Mouse (Mus musculus) midbrain, embryonic 10.5 days (tissue): ENCODE measurements at regions not wholly inside any gene's neighbourhood (a gene's known extent, or its start where the extent isn't known, plus 50 kb on each side); places are given as distances from the start of the nearest gene placed in this dataset.

Experiments
- DNase-seq: peaks from one replicate; pipeline ENCODE4 v3.0.0-alpha.2; 2017; ENCODE audit warnings: low spot score
- H3K27ac ChIP-seq: fragments of 300-500 bp; sonication (generic); replicated peaks from 2 replicates; pipeline ENCODE4 v1.5.1; 2016; ENCODE audit warnings: mild to moderate bottlenecking
- H3K27me3 ChIP-seq: fragments of 300-500 bp; sonication (generic); 2 replicates; pipeline ENCODE4 v1.6.1; 2016; ENCODE audit warnings: low read depth, mild to moderate bottlenecking; ENCODE audit not compliant: poor library complexity, severe bottlenecking
- H3K36me3 ChIP-seq: fragments of 300-500 bp; sonication (generic); 2 replicates; pipeline ENCODE4 v1.6.1; 2016; ENCODE audit warnings: mild to moderate bottlenecking, moderate library complexity
- H3K4me1 ChIP-seq: fragments of 300-500 bp; sonication (generic); 2 replicates; pipeline ENCODE4 v1.6.1; 2016
- H3K4me3 ChIP-seq: fragments of 300-500 bp; sonication (generic); 2 replicates; pipeline ENCODE4 v1.5.1; 2016; ENCODE audit warnings: mild to moderate bottlenecking, moderate library complexity
- H3K9me3 ChIP-seq: fragments of 300-500 bp; sonication (generic); replicated peaks from 2 replicates; pipeline ENCODE4 v1.6.1; 2016; ENCODE audit warnings: mild to moderate bottlenecking
- WGBS: fragments of 180-500 bp; shearing (Covaris S2); methylation state at CpG from one replicate; pipeline ENCODE4 v1.1.7; 2016; 5-methylcytosine and 5-hydroxymethylcytosine counted together

GRCm38 (mm10) chr12:26891190-26891589, 422.2 kb downstream of the Cmpk2 start:
- WGBS, result 73% methylated on average over 4 of the region's 4 CpGs
- no peak for DNase-seq
- H3K27ac ChIP-seq, result no peak overlapping the region

DNA sequence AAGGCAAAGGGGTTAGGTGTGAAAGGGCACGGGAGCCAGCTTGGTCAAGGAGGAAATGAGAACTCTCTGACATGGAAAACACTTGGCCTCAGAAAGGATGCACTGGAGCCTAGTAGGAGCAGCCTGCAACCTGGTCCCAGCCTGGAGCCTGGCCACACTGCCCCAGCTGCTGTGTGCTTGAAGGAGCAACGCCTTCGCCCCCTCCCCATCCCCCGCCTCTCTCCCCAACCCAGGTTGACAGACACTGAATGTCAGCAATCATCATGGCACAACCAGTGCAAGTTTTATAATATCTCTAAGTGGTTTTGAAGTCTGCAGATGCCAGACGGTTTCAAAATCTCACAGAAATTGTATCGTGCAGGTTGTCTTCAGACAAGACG, 417.6 kb downstream of the Cmpk2 start:
- Histone ChIP-seq H3K9me3 (no peaks in the 10 kb centered on the region), H3K4me1 (peaks cover 38% of the 10 kb centered on the region), H3K36me3 (no peaks in the 10 kb centered on the region), H3K27ac (peak overlapping the region; percentile 81), H3K4me3 (no peak overlapping the region), H3K27me3 (no peaks in the 10 kb centered on the region)
- WGBS, result 70% methylated on average over 7 of the region's 7 CpGs
- DNase-seq, result no peak

More at GRCm38 (mm10) chr12:26891190-26891589, 422.2 kb downstream of the Cmpk2 start:
- peaks cover 14% of the 10 kb centered on the region for H3K4me1 ChIP-seq
- H3K9me3 ChIP-seq, result no peaks in the 10 kb centered on the region
- H3K4me3 ChIP-seq, result no peak overlapping the region
- no peaks in the 10 kb centered on the region for H3K36me3 ChIP-seq
- H3K27me3 ChIP-seq, result no peaks in the 10 kb centered on the region

DNA sequence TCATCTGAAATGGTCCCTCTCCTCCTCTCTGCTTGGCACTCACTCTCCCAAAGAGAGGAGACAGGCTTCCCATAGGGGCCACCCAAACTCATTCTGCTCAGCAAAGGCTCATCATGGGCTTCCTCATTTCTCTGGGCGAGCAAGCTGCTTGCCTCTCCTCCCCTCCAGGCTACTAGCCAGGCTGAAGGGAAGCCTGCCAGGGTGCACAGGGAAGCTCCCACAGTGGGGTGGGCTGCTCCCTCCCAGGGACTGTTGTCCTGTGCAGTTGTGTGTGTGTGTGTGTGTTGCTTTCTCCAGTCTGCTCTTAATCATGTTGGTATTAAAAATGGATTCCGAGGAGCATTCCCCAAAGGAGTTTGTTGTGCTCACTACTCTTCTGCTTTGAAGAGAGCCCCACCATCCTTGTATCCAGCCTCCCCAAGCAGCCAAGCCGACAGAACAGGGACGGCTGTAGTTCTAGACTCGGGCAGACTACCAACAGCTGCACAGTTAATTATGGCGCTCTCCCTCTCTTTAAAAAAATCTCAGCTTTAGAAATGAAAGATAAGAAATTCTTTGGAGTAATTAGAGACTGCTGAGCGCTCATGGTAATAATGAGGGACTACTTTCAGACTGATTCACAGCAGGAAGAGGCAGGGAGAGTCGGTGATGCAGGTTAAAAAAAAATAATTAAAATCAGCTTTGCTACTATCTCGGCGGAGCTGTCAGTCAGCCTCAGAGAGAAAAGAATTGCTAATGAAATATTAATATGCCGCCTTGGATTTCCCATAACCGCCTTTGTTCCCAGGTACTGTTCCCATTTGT, 417.0 kb downstream of the Cmpk2 start:
- peak overlapping the region; percentile 81 for H3K27ac ChIP-seq
- H3K27me3 ChIP-seq, result no peaks in the 10 kb centered on the region
- no peak overlapping the region for H3K4me3 ChIP-seq
- no peaks in the 10 kb centered on the region for H3K9me3 ChIP-seq
- peaks cover 33% of the 10 kb centered on the region for H3K4me1 ChIP-seq
- no peaks in the 10 kb centered on the region for H3K36me3 ChIP-seq
- no peak for DNase-seq
- WGBS, result 46% methylated on average over 12 of the region's 12 CpGs

GRCm38 (mm10) chr12:26885083-26885482, 416.1 kb downstream of the Cmpk2 start:
- Histone ChIP-seq H3K9me3 (no peaks in the 10 kb centered on the region), H3K4me1 (peaks cover 32% of the 10 kb centered on the region), H3K27me3 (no peaks in the 10 kb centered on the region), H3K27ac (peak overlapping the region; percentile 81; the same call in 1 of the 2 replicates), H3K36me3 (no peaks in the 10 kb centered on the region), H3K4me3 (no peak overlapping the region)
- 87% methylated on average over 3 of the region's 3 CpGs for WGBS
- DNase-seq, result no peak

GRCm38 (mm10) chr12:26884156-26884555, 415.2 kb downstream of the Cmpk2 start:
- Histone ChIP-seq H3K36me3 (no peaks in the 10 kb centered on the region), H3K27ac (peak overlapping the region; percentile 61; the same call in 1 of the 2 replicates)
- WGBS, result 62% methylated on average over 5 of the region's 5 CpGs

DNA sequence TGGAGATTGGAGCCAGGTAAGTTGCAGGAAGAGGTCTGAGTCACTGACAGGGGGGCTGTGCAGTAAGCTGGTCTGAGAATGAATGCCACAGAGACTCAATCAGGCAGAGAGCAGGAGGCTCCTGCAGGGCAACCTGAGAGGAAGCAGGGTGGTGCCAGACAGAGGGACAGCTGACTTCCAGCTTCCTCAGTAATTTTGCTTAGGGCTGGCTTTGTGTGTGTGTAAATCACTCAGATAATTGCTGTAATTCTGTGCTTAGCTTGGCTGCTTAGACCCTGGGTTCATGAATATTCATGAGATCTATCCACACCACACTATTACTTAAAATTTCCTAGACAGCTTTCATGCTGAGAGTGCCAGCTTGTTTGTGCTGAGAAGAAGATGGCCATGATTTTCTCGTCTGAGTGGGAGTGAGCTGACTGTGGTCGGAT, 408.7 kb downstream of the Cmpk2 start:
- H3K27ac ChIP-seq, result 0 out of 2 replicates have a peak overlapping the region, but pooled peaks have one; percentile 47
- 67% methylated on average over 2 of the region's 2 CpGs for WGBS
- no peak for DNase-seq

More at GRCm38 (mm10) chr12:26884156-26884555, 415.2 kb downstream of the Cmpk2 start:
- H3K27me3 ChIP-seq, result no peaks in the 10 kb centered on the region
- no peaks in the 10 kb centered on the region for H3K9me3 ChIP-seq
- H3K4me3 ChIP-seq, result no peak overlapping the region
- no peak for DNase-seq
- H3K4me1 ChIP-seq, result peaks cover 32% of the 10 kb centered on the region

DNA sequence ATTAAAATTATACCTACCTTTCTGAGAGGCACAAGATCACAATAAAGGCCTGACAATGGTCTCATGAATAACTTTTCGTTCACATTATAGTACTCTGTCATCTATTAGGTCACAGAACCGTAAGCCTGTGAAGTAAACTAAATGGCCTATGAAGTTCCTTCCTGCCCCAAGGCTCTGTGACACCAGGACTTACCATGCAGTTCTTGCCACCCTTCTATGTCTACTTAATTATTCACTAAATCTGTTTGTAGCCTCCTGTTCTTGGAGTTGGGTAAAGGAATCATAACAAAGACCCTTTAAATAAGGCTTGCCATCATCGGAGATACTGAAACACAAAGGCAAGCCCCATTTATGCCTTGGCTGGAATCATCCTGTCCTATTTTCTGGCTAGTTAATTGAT, 408.3 kb downstream of the Cmpk2 start:
- Histone ChIP-seq H3K4me1 (peaks cover 21% of the 10 kb centered on the region), H3K9me3 (no peaks in the 10 kb centered on the region), H3K27ac (0 out of 2 replicates have a peak overlapping the region, but pooled peaks have one; percentile 47), H3K4me3 (no peak overlapping the region), H3K36me3 (no peaks in the 10 kb centered on the region), H3K27me3 (no peaks in the 10 kb centered on the region)
- 82% methylated on average over 3 of the region's 3 CpGs for WGBS
- DNase-seq, result no peak

More for the DNA sequence above, 408.7 kb downstream of the Cmpk2 start:
- H3K4me3 ChIP-seq, result no peak overlapping the region
- no peaks in the 10 kb centered on the region for H3K9me3 ChIP-seq
- H3K4me1 ChIP-seq, result peaks cover 16% of the 10 kb centered on the region
- no peaks in the 10 kb centered on the region for H3K27me3 ChIP-seq
- H3K36me3 ChIP-seq, result no peaks in the 10 kb centered on the region

DNA sequence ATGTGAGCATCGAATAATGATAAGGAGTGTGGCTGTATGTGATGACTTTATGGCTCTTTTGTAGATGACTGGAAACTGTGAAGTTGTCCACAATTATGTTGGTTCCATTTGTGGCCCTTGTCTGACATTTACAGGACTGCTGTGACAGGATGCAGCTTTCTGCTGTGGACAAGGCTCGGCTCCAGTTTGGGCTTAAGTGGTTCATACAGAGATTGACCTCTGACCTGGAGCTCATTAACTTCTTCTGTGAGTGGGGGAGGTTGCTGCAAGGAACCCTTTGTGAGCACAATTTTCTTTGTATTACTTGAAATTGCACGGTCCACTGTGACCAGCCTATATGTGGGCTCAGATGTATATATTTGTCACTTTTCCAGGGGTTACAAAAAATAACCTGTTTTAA, 403.5 kb downstream of the Cmpk2 start:
- no peak for DNase-seq
- no peak overlapping the region; the same call in 1 of the 2 replicates for H3K27ac ChIP-seq

DNA sequence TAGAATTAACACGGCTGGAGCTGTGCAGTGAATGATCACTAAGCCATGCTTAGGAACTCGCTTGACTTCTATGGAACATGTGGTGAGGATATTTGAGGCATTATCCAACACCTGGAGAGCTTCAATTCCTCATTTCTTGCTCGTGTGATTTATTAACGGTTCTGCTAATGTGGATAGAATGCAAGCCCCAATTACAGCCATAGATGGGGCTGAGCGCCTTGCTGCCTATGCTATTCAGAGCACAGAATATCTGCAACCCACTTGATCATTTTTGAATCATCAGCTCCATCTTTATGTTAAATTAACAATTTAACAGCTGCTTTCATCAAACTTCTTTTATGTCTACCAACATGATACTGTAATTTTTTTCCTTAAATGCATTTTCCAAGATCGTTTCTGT, 398.7 kb downstream of the Cmpk2 start:
- no peak for DNase-seq
- 86% methylated on average over 6 of the region's 6 CpGs for WGBS
- Histone ChIP-seq H3K4me3 (no peak overlapping the region), H3K36me3 (no peaks in the 10 kb centered on the region), H3K27ac (no peak overlapping the region), H3K9me3 (no peaks in the 10 kb centered on the region), H3K27me3 (no peaks in the 10 kb centered on the region), H3K4me1 (peaks cover 7% of the 10 kb centered on the region)

More for the DNA sequence above, 403.5 kb downstream of the Cmpk2 start:
- WGBS, result 33% methylated on average over 3 of the region's 3 CpGs
- peaks cover 14% of the 10 kb centered on the region for H3K4me1 ChIP-seq
- H3K4me3 ChIP-seq, result no peak overlapping the region
- H3K36me3 ChIP-seq, result no peaks in the 10 kb centered on the region
- H3K9me3 ChIP-seq, result no peaks in the 10 kb centered on the region
- H3K27me3 ChIP-seq, result no peaks in the 10 kb centered on the region

DNA sequence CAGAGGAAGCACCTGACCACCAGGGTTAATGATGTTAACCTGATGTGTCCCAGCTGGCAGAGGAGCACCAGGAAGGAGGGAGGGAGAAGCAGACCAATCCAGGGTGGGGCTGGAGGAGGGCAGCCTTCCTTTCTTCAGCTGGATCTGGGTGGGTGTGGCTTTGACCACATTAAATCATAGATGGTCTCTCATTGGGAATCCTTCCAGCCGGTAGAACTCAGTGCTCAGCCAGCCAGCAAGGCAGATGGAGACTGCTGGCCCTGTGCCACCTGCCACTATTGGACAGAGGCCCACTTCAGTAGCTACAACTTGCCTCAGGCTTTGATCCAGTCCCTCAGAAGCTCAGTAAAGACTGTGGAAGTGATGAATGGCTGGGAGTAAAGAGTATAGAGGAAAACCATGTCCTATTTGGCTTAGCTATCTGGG, 386.1 kb downstream of the Cmpk2 start:
- H3K27ac ChIP-seq, result no peak overlapping the region
- H3K27me3 ChIP-seq, result no peaks in the 10 kb centered on the region
- H3K36me3 ChIP-seq, result no peaks in the 10 kb centered on the region
- H3K4me3 ChIP-seq, result no peak overlapping the region
- 80% methylated on average over 1 of the region's 1 CpGs for WGBS
- peaks cover 11% of the 10 kb centered on the region for H3K9me3 ChIP-seq
- no peaks in the 10 kb centered on the region for H3K4me1 ChIP-seq
- DNase-seq, result no peak

- H3K4me3 ChIP-seq, result no peak overlapping the region
- peaks cover 6% of the 10 kb centered on the region for H3K4me1 ChIP-seq
- H3K27me3 ChIP-seq, result no peaks in the 10 kb centered on the region
- no peaks in the 10 kb centered on the region for H3K36me3 ChIP-seq
- no peaks in the 10 kb centered on the region for H3K9me3 ChIP-seq
- 87% methylated on average over 12 of the region's 12 CpGs for WGBS
- H3K27ac ChIP-seq, result no peak overlapping the region
- DNase-seq, result no peak
Measured at GRCm38 (mm10) chr12:26844917-26845316, 375.9 kb downstream of the Cmpk2 start.

GRCm38 (mm10) chr12:26842696-26843095, 373.7 kb downstream of the Cmpk2 start:
- Histone ChIP-seq H3K36me3 (no peaks in the 10 kb centered on the region), H3K27me3 (no peaks in the 10 kb centered on the region), H3K4me1 (peaks cover 6% of the 10 kb centered on the region), H3K4me3 (no peak overlapping the region), H3K9me3 (no peaks in the 10 kb centered on the region), H3K27ac (no peak overlapping the region)
- 46% methylated on average over 5 of the region's 5 CpGs for WGBS
- DNase-seq, result no peak

GRCm38 (mm10) chr12:26821257-26821968, 352.4 kb downstream of the Cmpk2 start:
- no peak for DNase-seq

More at GRCm38 (mm10) chr12:26821257-26821968, 352.4 kb downstream of the Cmpk2 start:
- no peaks in the 10 kb centered on the region for H3K9me3 ChIP-seq
- H3K36me3 ChIP-seq, result no peaks in the 10 kb centered on the region
- peak overlapping the region; percentile 71 for H3K27ac ChIP-seq
- H3K27me3 ChIP-seq, result no peaks in the 10 kb centered on the region
- peaks cover 20% of the 10 kb centered on the region for H3K4me1 ChIP-seq
- 81% methylated on average over 3 of the region's 3 CpGs for WGBS
- H3K4me3 ChIP-seq, result no peak overlapping the region
